Comparison of ENCODE assay signal across 8 mouse cellular contexts in genomic region chr9:7765236-7765635, GRCm38 (mm10). TPM values are rescaled to one million over a fixed set of nuclear protein-coding genes. Genes with fewer than 3 reads are reported as not detected.
DNase-seq lines count a peak whose midpoint lies in the region; ATAC-seq and TF ChIP-seq lines count a peak whose summit lies in the region.

No protein-coding gene starts in this region.

- TF ChIP-seq EP300 in ES-Bruce4 (IDR thresholded peaks at IDR 0.05; ENCODE audit: insufficient read depth, low read depth, low read length), result no peak

- peak overlapping the region; percentile 86 for H3K9ac ChIP-seq in heart, embryonic 13.5 days
- H3K9ac ChIP-seq in ES-Bruce4 (ENCODE audit: low read depth, poor library complexity, severe bottlenecking), result peak overlapping the region; percentile 76
- H3K9ac ChIP-seq in hindbrain, embryonic 11.5 days (ENCODE audit: low read depth, low read length), result 0 out of 2 replicates have a peak overlapping the region, but pooled peaks have one; percentile 7

- H3K36me3 ChIP-seq in heart, embryonic 13.5 days, result peaks cover 18% of the 10 kb centered on the region
- peaks cover 14% of the 10 kb centered on the region for H3K36me3 ChIP-seq in ES-Bruce4 (ENCODE audit: control insufficient read depth, insufficient read depth, low read length, poor library complexity, severe bottlenecking)
- H3K36me3 ChIP-seq in hindbrain, embryonic 11.5 days (ENCODE audit: control insufficient read depth, insufficient read depth, low read length), result no peaks in the 10 kb centered on the region
- H3K36me3 ChIP-seq in midbrain, embryonic 10.5 days, result peaks cover 19% of the 10 kb centered on the region

- peaks cover 62% of the 10 kb centered on the region for H3K4me1 ChIP-seq in heart, embryonic 13.5 days
- peaks cover 4% of the 10 kb centered on the region for H3K4me1 ChIP-seq in ES-Bruce4 (ENCODE audit: control insufficient read depth, insufficient read depth, low read length)
- no peaks in the 10 kb centered on the region for H3K4me1 ChIP-seq in hindbrain, embryonic 11.5 days (replicated peaks; ENCODE audit: control insufficient read depth, insufficient read depth, low read length)
- H3K4me1 ChIP-seq in midbrain, embryonic 10.5 days, result peaks cover 40% of the 10 kb centered on the region

- 25% methylated on average over 3 of the region's 3 CpGs for WGBS in heart, embryonic 13.5 days
- WGBS in hindbrain, embryonic 11.5 days, result 73% methylated on average over 3 of the region's 3 CpGs
- WGBS in midbrain, embryonic 10.5 days, result 74% methylated on average over 3 of the region's 3 CpGs

- intact Hi-C loops in heart, postnatal 10 days (cut with DNase I), result loop anchor here (10.0 kb wide), 1 partner anchor 240 kb away; the partner anchor contains the start of gene Yap1

- peak overlapping the region; percentile 71 for H3K4me3 ChIP-seq in heart, embryonic 13.5 days
- H3K4me3 ChIP-seq in ES-Bruce4 (ENCODE audit: low read depth, low read length), result no peak overlapping the region
- H3K4me3 ChIP-seq in hindbrain, embryonic 11.5 days (ENCODE audit: low read depth, low read length), result peak overlapping the region; percentile 78
- peak overlapping the region; percentile 73 for H3K4me3 ChIP-seq in midbrain, embryonic 10.5 days

- no peak for DNase-seq in heart, postnatal 10 days
- no peak for DNase-seq in hindbrain, embryonic 11.5 days (ENCODE audit: low spot score)
- no peak for DNase-seq in midbrain, embryonic 10.5 days (ENCODE audit: low spot score)
- DNase-seq in right cerebral cortex, postnatal 14 days, result no peak
- no peak for DNase-seq in frontal cortex, postnatal 25 days (ENCODE audit: low spot score in 2 of 2)
- no peak for DNase-seq in testis, postnatal 10 days (ENCODE audit: low spot score)

- no peaks in the 10 kb centered on the region for H3K9me3 ChIP-seq in heart, embryonic 13.5 days
- no peaks in the 10 kb centered on the region for H3K9me3 ChIP-seq in ES-Bruce4 (replicated peaks; ENCODE audit: control insufficient read depth, insufficient read depth, low read length, poor library complexity, severe bottlenecking)
- H3K9me3 ChIP-seq in hindbrain, embryonic 11.5 days (ENCODE audit: control insufficient read depth, low read length), result no peaks in the 10 kb centered on the region
- H3K9me3 ChIP-seq in midbrain, embryonic 10.5 days (replicated peaks), result no peaks in the 10 kb centered on the region

- TF ChIP-seq CTCF in ES-Bruce4 (IDR thresholded peaks at IDR 0.05; ENCODE audit: low read depth, low read length), result no peak

- H3K4me2 ChIP-seq in heart, embryonic 13.5 days, result peak overlapping the region; percentile 79
- H3K4me2 ChIP-seq in hindbrain, embryonic 11.5 days (replicated peaks; ENCODE audit: low read depth, low read length), result peak overlapping the region; percentile 64

- ATAC-seq in heart, embryonic 13.5 days (ENCODE audit: extremely low read depth, insufficient number of reproducible peaks, low FRiP score, low TSS enrichment), result no peak
- ATAC-seq in hindbrain, embryonic 11.5 days (ENCODE audit: low FRiP score), result no peak

- no peaks in the 10 kb centered on the region for H3K27me3 ChIP-seq in heart, embryonic 13.5 days (replicated peaks)
- H3K27me3 ChIP-seq in ES-Bruce4 (ENCODE audit: control insufficient read depth, insufficient read depth, low read length, poor library complexity, severe bottlenecking), result no peaks in the 10 kb centered on the region
- 0 out of 2 replicates have a peak, but pooled peaks cover 5% of the 10 kb centered on the region for H3K27me3 ChIP-seq in hindbrain, embryonic 11.5 days (ENCODE audit: control insufficient read depth, insufficient read depth, low read length)
- peaks cover 24% of the 10 kb centered on the region for H3K27me3 ChIP-seq in midbrain, embryonic 10.5 days (ENCODE audit: low read depth, poor library complexity, severe bottlenecking)

- no peak for TF ChIP-seq POLR2A in ES-Bruce4 (IDR thresholded peaks at IDR 0.05; ENCODE audit: insufficient read depth, low read length)

- H3K27ac ChIP-seq in heart, embryonic 13.5 days (replicated peaks), result peak overlapping the region; percentile 87; the same call in 1 of the 2 replicates
- H3K27ac ChIP-seq in ES-Bruce4 (ENCODE audit: insufficient read depth, low read length), result no peak overlapping the region
- no peak overlapping the region for H3K27ac ChIP-seq in hindbrain, embryonic 11.5 days (ENCODE audit: low read depth, low read length)
- peak overlapping the region; percentile 93 for H3K27ac ChIP-seq in midbrain, embryonic 10.5 days (replicated peaks)

RNA-seq across cellular contexts. Expression of gene Tmem123, which starts 1.4 kb away (rescaled TPM):
- 84.2 and 90.9 TPM in 2 replicates for polyA plus RNA-seq in heart, embryonic 13.5 days (2015; fragmentation: Nextera tagmentation; extraction: Ambion mirVana)
- total RNA-seq in heart, postnatal 10 days (2021), result 10 to 100 TPM; 57.0 to 61.2 TPM
- 60.2 and 62.0 TPM in 2 replicates for polyA plus RNA-seq in ES-Bruce4 (2011; ENCODE audit: insufficient read depth, insufficient read length, low read depth, missing spikeins)
- polyA plus RNA-seq in hindbrain, embryonic 11.5 days (2014; fragmentation: Nextera tagmentation; extraction: Ambion mirVana), result 133 and 135 TPM in 2 replicates
- polyA plus RNA-seq in midbrain, embryonic 10.5 days (2016; fragmentation: Nextera tagmentation; extraction: Ambion mirVana), result 119 and 122 TPM in 2 replicates

Comparison
In these comparisons a context has a peak if more than half of its experiments do, and no peak if none do; other contexts are left out.
1. H3K27ac ChIP-seq: peak in heart, embryonic 13.5 days (single experiment) and midbrain, embryonic 10.5 days (single experiment); none in ES-Bruce4 (single experiment) and hindbrain, embryonic 11.5 days (single experiment).
2. H3K9ac ChIP-seq: peak in every context shown above with its lines; median percentile 86 in heart, embryonic 13.5 days; 76 in ES-Bruce4; 7 in hindbrain, embryonic 11.5 days.